Mouse (Mus musculus): ENCODE data around the gene Atp5j2. TPM values are rescaled to one million over a fixed set of nuclear protein-coding genes. Genes with fewer than 3 reads are reported as not detected.

Atp5j2 gene
- polyA plus RNA-seq, 1 experiment from 2014 or later, result 490 TPM

DNA sequence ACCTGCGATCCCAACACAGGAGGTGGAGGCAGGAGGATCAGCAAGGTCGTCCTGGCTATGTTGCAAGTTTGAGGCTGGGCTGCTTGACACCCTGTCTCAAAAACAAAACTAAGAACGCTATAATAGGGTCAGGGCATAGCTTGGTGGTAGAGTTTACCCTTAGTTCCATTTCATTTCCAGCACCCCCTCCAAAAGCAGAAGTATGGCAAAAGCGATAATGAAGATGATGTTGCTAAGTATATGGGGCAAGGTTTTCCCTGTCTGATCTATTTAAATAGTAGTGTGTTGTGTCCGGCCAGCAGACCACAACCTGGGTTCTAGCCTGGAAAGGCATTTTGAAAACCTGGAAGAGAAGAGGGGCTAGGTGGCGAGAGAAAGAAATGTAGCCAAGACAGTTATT, 16.1 kb upstream of the Atp5j2 start:
- WGBS, result 86% methylated on average over 5 of the region's 6 CpGs
- DNase-seq (ENCODE audit: low spot score) (no peak), ATAC-seq (ENCODE audit: low FRiP score) (no peak)
- Histone ChIP-seq H3K4me3 (ENCODE audit: low read depth, low read length) (no peak overlapping the region), H3K27ac (ENCODE audit: low read depth, low read length) (no peak overlapping the region), H3K9me3 (ENCODE audit: control insufficient read depth, low read length) (no peaks in the 10 kb centered on the region), H3K27me3 (ENCODE audit: control insufficient read depth, insufficient read depth, low read length) (no peaks in the 10 kb centered on the region), H3K4me2 (replicated peaks; ENCODE audit: low read depth, low read length) (no peak overlapping the region), H3K4me1 (replicated peaks; ENCODE audit: control insufficient read depth, insufficient read depth, low read length) (peaks cover 4% of the 10 kb centered on the region), H3K9ac (ENCODE audit: low read depth, low read length) (no peak overlapping the region), H3K36me3 (ENCODE audit: control insufficient read depth, insufficient read depth, low read length) (0 out of 2 replicates have a peak, but pooled peaks cover 5% of the 10 kb centered on the region)

DNA sequence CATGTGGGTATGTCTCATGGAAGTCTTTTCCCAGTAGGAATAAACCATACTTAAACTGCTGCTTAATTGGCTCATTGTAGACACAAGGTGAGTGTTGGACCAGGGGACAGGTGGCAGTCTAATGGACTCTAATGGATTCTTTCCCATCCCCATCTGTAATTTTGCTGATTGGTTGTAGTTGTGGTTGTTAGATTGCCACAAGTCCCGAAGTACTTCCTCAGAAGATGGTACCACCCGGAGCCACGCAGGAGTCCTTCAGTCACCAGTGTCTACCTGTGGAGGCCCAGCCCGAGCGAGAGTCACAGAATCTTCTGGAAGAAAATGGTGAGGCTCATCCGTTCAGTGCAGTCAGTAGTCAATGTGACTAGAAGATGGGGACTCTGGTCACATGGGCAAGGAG, 15.5 kb upstream of the Atp5j2 start:
- Histone ChIP-seq H3K9me3 (ENCODE audit: control insufficient read depth, low read length) (no peaks in the 10 kb centered on the region), H3K4me2 (replicated peaks; ENCODE audit: low read depth, low read length) (no peak overlapping the region), H3K27me3 (ENCODE audit: control insufficient read depth, insufficient read depth, low read length) (no peaks in the 10 kb centered on the region), H3K27ac (ENCODE audit: low read depth, low read length) (no peak overlapping the region), H3K9ac (ENCODE audit: low read depth, low read length) (no peak overlapping the region), H3K4me3 (ENCODE audit: low read depth, low read length) (no peak overlapping the region), H3K4me1 (replicated peaks; ENCODE audit: control insufficient read depth, insufficient read depth, low read length) (peaks cover 4% of the 10 kb centered on the region), H3K36me3 (ENCODE audit: control insufficient read depth, insufficient read depth, low read length) (0 out of 2 replicates have a peak, but pooled peaks cover 5% of the 10 kb centered on the region)
- DNase-seq (ENCODE audit: low spot score), result no peak
- ATAC-seq (ENCODE audit: low FRiP score), result no peak
- WGBS, result 95% methylated on average over 6 of the region's 6 CpGs

DNA sequence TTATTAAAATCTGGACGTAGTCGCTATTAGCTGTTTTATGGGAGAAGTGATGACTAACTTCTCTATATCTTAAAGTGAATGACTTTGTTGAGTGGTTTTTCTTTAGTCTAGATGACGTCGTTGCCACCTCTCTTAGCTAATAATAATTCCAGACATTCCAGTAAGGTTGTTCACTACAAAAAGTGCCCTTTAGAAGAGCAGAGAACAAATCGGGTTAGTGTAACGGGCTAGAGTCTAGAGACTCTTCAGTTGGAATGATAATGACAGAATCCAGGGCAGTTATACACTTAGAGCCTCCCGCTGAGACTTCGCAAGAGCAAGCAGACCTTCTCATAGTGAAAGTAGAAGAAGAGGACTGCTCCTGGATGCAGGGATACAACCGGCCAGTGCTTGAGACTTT, 13.2 kb upstream of the Atp5j2 start:
- H3K9ac ChIP-seq (ENCODE audit: low read depth, low read length), result peak overlapping the region; percentile 7; the same call in 1 of the 2 replicates

DNA sequence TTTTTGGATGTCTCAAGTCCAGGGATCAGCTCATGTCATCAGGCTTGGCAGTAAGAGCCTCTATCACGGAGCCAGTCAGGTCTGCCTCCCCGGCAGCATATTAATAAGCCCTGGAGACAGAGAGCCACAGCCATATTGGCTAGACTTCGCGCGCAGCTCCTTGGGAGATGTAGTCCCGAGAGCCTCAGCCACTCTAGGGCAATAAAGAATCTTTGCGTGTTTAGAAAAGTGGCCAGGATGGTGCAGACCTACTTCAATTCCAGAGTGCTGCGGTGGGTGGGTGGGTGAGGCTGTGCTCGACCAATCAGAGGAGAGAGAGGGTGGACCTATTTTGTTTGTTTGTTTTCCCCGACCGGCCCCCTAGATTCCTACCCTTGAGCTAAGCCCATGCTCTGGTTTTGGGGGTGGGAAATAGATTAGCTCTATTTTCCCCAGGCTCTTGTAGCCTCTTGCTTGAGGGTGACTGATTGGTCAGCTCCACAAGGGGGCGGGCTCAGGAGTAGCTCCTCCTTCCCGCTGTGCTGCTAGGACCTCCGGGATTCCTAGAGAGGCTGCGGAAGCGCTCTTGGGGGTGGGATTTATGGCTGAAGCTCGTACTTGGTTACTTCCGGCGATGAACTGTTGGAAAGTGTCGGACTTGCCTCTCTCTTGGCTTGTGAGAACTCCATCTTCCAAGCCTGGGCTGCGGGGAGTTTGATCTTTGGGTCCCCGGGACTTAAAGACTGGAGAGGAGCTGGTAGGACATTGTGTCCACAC, 12.3 kb upstream of the Atp5j2 start, which contains the start of gene Zkscan5:
Gene Zkscan5, plus strand, starts transcription at position 627 of the 756 bp plus-strand sequence.
- peaks cover 4% of the 10 kb centered on the region for H3K4me1 ChIP-seq (replicated peaks; ENCODE audit: control insufficient read depth, insufficient read depth, low read length)
- WGBS, result under 1% methylated on average over 22 of the region's 22 CpGs
- ATAC-seq (ENCODE audit: low FRiP score), result peak; percentile 96
- H3K4me2 ChIP-seq (replicated peaks; ENCODE audit: low read depth, low read length), result peak within 1 kb of the TSS; percentile 46
- DNase-seq (ENCODE audit: low spot score), result peak; percentile 96
- H3K4me3 ChIP-seq (ENCODE audit: low read depth, low read length), result peak within 1 kb of the TSS; percentile 48
- H3K27ac ChIP-seq (ENCODE audit: low read depth, low read length), result peak within 1 kb of the TSS; percentile 80
- no peaks in the 10 kb centered on the region for H3K36me3 ChIP-seq (ENCODE audit: control insufficient read depth, insufficient read depth, low read length)
- H3K9me3 ChIP-seq (ENCODE audit: control insufficient read depth, low read length), result no peaks in the 10 kb centered on the region
- H3K9ac ChIP-seq (ENCODE audit: low read depth, low read length), result peak within 1 kb of the TSS; percentile 44
- H3K27me3 ChIP-seq (ENCODE audit: control insufficient read depth, insufficient read depth, low read length), result no peaks in the 10 kb centered on the region

More for the DNA sequence above, 13.2 kb upstream of the Atp5j2 start:
- no peak for ATAC-seq (ENCODE audit: low FRiP score)
- Histone ChIP-seq H3K27me3 (ENCODE audit: control insufficient read depth, insufficient read depth, low read length) (no peaks in the 10 kb centered on the region), H3K4me2 (replicated peaks; ENCODE audit: low read depth, low read length) (peak overlapping the region; percentile 38), H3K4me1 (replicated peaks; ENCODE audit: control insufficient read depth, insufficient read depth, low read length) (peaks cover 4% of the 10 kb centered on the region), H3K4me3 (ENCODE audit: low read depth, low read length) (peak overlapping the region; percentile 48), H3K27ac (ENCODE audit: low read depth, low read length) (no peak overlapping the region), H3K9me3 (ENCODE audit: control insufficient read depth, low read length) (no peaks in the 10 kb centered on the region), H3K36me3 (ENCODE audit: control insufficient read depth, insufficient read depth, low read length) (no peaks in the 10 kb centered on the region)
- DNase-seq (ENCODE audit: low spot score), result no peak
- WGBS, result 26% methylated on average over 9 of the region's 9 CpGs

DNA sequence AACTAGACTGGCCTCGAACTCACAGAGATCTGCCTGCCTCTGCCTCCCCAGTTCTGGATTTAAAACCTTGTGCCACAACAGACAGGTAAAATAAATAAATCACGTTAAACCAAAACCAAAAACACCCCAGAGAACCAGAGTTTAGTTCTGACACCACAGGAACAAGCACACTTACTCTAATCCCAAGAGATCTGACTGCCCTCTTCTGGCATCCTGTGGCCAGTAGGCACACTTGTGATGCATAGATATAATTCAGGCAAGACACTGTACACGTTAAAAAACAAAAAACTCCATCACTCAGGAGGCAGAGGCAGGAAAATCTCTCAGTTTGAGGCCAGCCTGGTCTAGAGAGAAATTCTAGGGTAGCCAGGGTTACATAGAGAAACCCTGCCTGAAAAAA, 10.6 kb upstream of the Atp5j2 start:
- H3K4me1 ChIP-seq (replicated peaks; ENCODE audit: control insufficient read depth, insufficient read depth, low read length), result peaks cover 4% of the 10 kb centered on the region
- H3K4me3 ChIP-seq (ENCODE audit: low read depth, low read length), result no peak overlapping the region
- ATAC-seq (ENCODE audit: low FRiP score) (no peak), DNase-seq (ENCODE audit: low spot score) (no peak)
- 49% methylated on average over 3 of the region's 3 CpGs for WGBS
- no peak overlapping the region for H3K4me2 ChIP-seq (replicated peaks; ENCODE audit: low read depth, low read length)
- no peaks in the 10 kb centered on the region for H3K27me3 ChIP-seq (ENCODE audit: control insufficient read depth, insufficient read depth, low read length)
- no peaks in the 10 kb centered on the region for H3K36me3 ChIP-seq (ENCODE audit: control insufficient read depth, insufficient read depth, low read length)
- no peaks in the 10 kb centered on the region for H3K9me3 ChIP-seq (ENCODE audit: control insufficient read depth, low read length)
- H3K27ac ChIP-seq (ENCODE audit: low read depth, low read length), result no peak overlapping the region
- no peak overlapping the region for H3K9ac ChIP-seq (ENCODE audit: low read depth, low read length)

DNA sequence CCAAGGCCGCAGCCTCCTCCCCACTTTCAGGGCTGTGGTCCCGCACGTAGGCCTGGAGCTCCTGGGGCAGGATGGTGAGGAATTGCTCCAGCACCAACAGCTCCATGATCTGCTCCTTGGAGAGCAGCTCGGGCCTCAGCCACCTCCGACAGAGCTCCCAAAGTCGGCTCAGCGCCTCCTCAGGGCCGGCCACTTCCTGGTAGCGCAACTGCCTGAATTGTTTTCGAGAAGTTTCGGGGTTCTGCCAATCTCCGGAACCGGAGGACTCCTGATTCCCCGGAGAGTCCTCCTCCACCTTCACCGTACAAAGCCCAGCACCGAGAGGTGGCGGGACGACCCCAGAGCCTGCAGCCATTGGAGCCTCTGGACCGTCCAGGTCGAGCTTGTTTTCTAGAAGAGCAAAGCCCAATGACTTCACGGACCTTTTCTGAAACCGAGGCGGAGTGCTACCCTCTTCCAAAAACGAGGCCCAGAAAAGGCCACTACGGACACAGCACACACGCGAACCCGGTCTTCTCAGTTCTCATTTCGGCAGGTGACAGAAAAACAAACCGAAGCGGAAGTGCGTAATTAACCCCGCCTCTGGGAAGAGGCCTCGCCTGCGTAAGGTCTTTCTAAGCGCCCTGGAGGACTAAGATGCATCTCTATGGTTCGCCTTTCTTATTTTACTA, 9.6 kb upstream of the Atp5j2 start, which contains the start of gene Zkscan14:
Gene Zkscan14, minus strand, starts transcription at position 548 of the 671 bp plus-strand sequence.
- H3K27me3 ChIP-seq (ENCODE audit: control insufficient read depth, insufficient read depth, low read length), result no peaks in the 10 kb centered on the region
- 2% methylated on average over 37 of the region's 37 CpGs for WGBS
- peak within 1 kb of the TSS; percentile 72 for H3K9ac ChIP-seq (ENCODE audit: low read depth, low read length)
- ATAC-seq (ENCODE audit: low FRiP score) (peak; percentile 17; the same call in 1 of the 2 replicates), DNase-seq (ENCODE audit: low spot score) (peak; percentile 85)
- no peak within 1 kb of the TSS for H3K27ac ChIP-seq (ENCODE audit: low read depth, low read length)
- H3K4me2 ChIP-seq (replicated peaks; ENCODE audit: low read depth, low read length), result peak within 1 kb of the TSS; percentile 95
- peaks cover 4% of the 10 kb centered on the region for H3K4me1 ChIP-seq (replicated peaks; ENCODE audit: control insufficient read depth, insufficient read depth, low read length)
- H3K4me3 ChIP-seq (ENCODE audit: low read depth, low read length), result peak within 1 kb of the TSS; percentile 80
- H3K9me3 ChIP-seq (ENCODE audit: control insufficient read depth, low read length), result no peaks in the 10 kb centered on the region
- H3K36me3 ChIP-seq (ENCODE audit: control insufficient read depth, insufficient read depth, low read length), result no peaks in the 10 kb centered on the region

DNA sequence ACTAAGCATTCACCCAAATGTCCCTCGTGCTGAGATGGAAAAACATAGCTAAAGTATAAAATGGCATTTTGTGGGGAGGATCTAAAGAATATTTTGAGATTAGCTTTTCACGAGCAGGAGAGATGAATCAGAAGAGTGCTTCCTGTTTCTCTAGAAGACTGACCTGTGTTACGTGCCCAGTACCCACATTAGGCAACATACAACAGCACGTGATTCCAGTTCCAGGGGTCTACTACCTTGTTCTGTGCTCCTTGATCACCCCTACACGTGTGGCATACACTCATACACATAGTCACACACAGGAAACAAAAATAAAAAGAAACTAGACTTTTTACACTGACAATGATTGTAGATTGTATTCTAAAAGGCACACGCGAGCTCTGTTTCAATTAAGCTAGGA, 8.5 kb upstream of the Atp5j2 start:
- no peak overlapping the region for H3K4me2 ChIP-seq (replicated peaks; ENCODE audit: low read depth, low read length)
- H3K27ac ChIP-seq (ENCODE audit: low read depth, low read length), result no peak overlapping the region
- H3K4me3 ChIP-seq (ENCODE audit: low read depth, low read length), result no peak overlapping the region; the same call in 1 of the 2 replicates
- no peaks in the 10 kb centered on the region for H3K27me3 ChIP-seq (ENCODE audit: control insufficient read depth, insufficient read depth, low read length)
- DNase-seq (ENCODE audit: low spot score), result no peak
- WGBS, result 79% methylated on average over 7 of the region's 7 CpGs
- H3K4me1 ChIP-seq (replicated peaks; ENCODE audit: control insufficient read depth, insufficient read depth, low read length), result peaks cover 3% of the 10 kb centered on the region
- H3K9me3 ChIP-seq (ENCODE audit: control insufficient read depth, low read length), result no peaks in the 10 kb centered on the region
- ATAC-seq (ENCODE audit: low FRiP score), result no peak
- H3K36me3 ChIP-seq (ENCODE audit: control insufficient read depth, insufficient read depth, low read length), result 0 out of 2 replicates have a peak, but pooled peaks cover 3% of the 10 kb centered on the region
- no peak overlapping the region for H3K9ac ChIP-seq (ENCODE audit: low read depth, low read length)

DNA sequence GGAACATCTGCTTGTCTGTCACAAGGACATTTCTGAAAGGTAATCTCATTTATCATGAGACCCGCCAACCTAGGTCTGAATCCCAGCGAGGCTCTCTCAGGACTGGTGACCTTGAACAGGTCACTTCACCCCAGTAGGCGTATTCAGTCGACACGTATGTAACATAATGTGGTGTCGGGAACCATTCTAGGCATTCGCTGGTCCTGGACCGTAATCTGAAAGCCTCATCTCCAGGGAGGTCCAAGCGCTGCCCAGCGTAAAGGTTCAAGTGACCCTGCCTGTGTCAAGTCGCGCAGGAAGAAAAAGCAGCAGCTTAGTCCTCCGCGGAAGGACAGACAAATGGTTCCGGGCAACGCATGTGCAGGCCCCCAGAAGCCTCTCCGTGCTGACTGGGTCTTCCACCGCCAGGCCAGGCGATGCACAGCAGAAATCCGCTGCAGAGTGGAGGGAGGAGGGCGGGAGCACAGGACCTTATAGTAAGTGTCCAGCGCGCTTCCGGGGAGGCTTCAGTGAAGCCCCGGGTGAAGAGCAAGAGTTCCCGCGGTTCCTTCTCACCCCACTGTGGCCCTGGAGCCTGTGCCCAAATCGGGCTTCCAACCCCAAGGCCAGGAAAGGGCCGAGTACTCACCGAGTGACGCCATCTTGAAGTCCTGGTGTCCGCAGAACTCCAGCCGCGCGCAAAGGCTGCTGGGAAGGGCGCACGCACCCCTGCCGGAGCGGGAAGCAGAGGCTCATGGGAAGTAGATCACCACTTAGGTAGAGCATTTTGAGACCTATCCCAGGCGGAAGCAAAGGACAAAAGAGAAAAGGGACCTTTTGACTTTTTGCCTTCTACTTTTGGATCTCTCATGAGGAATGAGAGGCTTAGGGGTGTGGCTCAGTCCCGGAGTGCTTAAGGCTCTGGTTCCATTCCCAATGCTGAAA, 725 bp downstream of the Atp5j2 start:
- peak overlapping the region; percentile 92 for H3K9ac ChIP-seq (ENCODE audit: low read depth, low read length)
- no peaks in the 10 kb centered on the region for H3K9me3 ChIP-seq (ENCODE audit: control insufficient read depth, low read length)
- WGBS, result under 1% methylated on average over 41 of the region's 41 CpGs
- 0 out of 2 replicates have a peak, but pooled peaks cover 2% of the 10 kb centered on the region for H3K4me1 ChIP-seq (replicated peaks; ENCODE audit: control insufficient read depth, insufficient read depth, low read length)
- DNase-seq (ENCODE audit: low spot score) (peak; percentile 93), ATAC-seq (ENCODE audit: low FRiP score) (peak; percentile 91)
- peaks cover 9% of the 10 kb centered on the region; the same call in 1 of the 2 replicates for H3K36me3 ChIP-seq (ENCODE audit: control insufficient read depth, insufficient read depth, low read length)
- H3K4me3 ChIP-seq (ENCODE audit: low read depth, low read length), result peak overlapping the region; percentile 72
- no peaks in the 10 kb centered on the region for H3K27me3 ChIP-seq (ENCODE audit: control insufficient read depth, insufficient read depth, low read length)
- H3K27ac ChIP-seq (ENCODE audit: low read depth, low read length), result peak overlapping the region; percentile 73
- H3K4me2 ChIP-seq (replicated peaks; ENCODE audit: low read depth, low read length), result peak overlapping the region; percentile 72
